Mouse (Mus musculus) left cerebral cortex, postnatal 25 days (tissue): ENCODE data around the gene Slc25a12. TPM values are rescaled to one million over a fixed set of nuclear protein-coding genes. Genes with fewer than 3 reads are reported as not detected.
"Not testable (repeated sequence)": the region's sequence is repeated elsewhere in the genome, so short reads cannot be mapped to it uniquely, and the experiment has no call there.

ENCODE experiments used
- DNase-seq, 2 experiments: peaks; one replicate each; pipeline ENCODE4 v3.0.0; 2022; ENCODE audit warnings: low spot score in 2 of 2, mixed read lengths in 1 of 2
- intact Hi-C: fragments of 180-260 bp; cut with DNase I; formaldehyde crosslinking; loops from one replicate; pipeline ENCODE4 v1.15.1; 2025
- total RNA-seq, 2 experiments: library from RNA; stranded (reverse); gene quantifications; 2 replicates each; pipeline ENCODE4 v1.2.3; 2021

The Slc25a12 gene
- total RNA-seq: 100 to 1,000 TPM; 147 to 160 TPM

DNA sequence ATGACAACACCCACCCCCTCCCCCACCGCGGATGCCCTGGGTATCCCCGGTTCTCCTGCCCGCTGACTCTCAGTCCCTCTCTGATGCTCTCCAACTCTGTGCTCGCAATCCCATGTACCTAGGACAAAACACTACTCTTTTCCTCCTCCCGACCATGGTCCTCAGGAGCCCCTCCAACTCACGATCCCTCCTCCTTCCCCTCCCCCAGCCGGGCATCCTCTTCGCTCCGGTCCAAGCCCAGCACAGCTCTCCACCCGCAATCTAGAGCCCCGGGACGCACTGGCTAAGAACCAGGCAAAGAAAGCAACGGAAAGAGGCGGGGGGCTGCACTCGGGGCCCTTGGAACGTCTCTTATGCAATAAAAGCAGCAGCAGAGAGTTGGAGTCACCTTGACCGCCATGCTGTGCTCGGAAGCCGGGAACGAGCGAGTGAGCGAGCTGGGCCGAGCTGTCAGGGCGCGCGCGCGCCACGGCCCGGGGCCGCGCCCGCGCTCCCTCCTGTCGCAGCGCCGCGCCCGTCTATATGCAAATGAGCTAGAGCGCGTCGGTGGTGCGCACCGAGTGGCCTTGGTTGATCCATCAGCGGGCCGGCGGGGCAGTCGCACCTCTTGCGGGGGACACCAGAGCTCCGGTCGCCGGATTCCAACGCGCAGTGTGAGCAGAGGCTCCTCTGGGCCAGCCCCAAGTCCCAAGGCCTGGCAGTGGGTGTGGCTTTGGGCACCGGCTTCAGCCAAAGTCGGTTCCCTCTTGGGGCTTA lies at the start of gene Slc25a12:
Gene Slc25a12 (minus strand): TSS at position 625 of the 756 bp plus-strand sequence.
- DNase-seq: peak; percentile 78 to 82
- intact Hi-C loops: no loop called here

- intact Hi-C loops: no loop called here
- no peak for DNase-seq
These were observed 38.1 kb upstream of the Slc25a12 start for GRCm38 (mm10) chr2:71405613-71406012.

GRCm38 (mm10) chr2:71389864-71390263 lies 22.3 kb upstream of the Slc25a12 start:
- intact Hi-C loops: no loop called here
- DNase-seq: no peak

DNA sequence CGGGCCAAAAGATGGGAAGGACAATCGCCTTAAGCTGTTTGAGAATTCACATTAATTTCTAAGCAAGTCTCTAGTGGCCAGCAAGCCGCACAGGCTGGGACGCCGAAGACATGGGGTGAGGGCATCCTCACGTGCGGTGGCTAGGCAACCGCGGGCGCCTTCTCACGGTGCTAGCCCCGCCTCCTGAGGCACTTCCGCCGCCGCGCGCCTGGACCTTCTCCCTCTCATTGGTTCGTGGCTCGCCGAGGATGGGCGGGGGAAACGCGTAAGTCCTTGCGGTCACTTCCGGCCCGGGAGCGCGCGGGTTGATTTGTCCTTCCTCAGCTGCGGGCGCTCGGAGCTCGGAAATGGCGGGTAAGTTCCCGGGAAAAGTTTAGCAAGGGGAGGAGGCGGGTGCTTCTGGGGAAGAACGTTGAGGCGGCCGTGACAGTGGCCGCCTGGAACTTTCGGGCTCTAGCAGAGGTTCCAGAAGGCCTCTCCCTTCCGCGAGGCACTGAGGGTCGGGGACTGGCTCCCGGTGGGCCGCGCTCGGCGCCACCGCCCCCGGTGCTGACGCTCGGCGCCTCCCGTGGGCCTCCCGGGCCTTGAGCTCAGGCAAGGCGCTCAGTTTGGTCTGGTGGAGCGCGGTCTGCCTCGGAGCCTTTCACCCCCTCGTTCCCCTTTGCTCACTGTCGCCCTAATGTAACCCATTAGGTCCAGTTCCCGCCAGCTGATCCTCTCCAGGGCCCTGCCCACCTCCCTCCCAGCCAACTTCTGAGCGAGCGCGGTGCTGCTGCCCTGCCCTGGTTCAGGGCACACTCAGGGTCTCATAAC lies 21.6 kb upstream of the Slc25a12 start, which contains the start of gene Hat1:
Gene Hat1 (plus strand): TSS at position 8 of the 813 bp plus-strand sequence.
- peak; percentile 94 to 97 for DNase-seq
- intact Hi-C loops: no loop called here

DNA sequence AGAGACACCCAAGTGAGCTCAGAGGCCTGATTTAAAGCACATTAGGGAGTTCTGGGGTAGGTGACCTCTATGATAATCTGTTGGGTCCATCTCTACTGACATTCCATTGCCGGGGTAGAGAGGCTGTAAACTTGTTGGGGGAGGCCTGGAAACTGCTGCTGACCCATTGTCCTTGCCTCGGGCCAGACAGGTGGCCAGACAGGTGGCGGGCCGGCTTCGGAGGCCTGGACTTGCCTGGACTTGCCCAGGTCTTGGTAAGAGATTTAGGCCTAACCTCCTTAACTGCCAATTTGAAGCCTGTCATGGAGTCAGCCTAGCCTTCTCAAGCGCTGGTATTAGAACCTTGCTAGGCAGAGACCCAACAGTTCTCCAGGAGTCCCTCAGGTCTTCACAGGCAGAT lies 20.2 kb upstream of the Slc25a12 start:
- no peak for DNase-seq
- intact Hi-C loops: no loop called here

DNA sequence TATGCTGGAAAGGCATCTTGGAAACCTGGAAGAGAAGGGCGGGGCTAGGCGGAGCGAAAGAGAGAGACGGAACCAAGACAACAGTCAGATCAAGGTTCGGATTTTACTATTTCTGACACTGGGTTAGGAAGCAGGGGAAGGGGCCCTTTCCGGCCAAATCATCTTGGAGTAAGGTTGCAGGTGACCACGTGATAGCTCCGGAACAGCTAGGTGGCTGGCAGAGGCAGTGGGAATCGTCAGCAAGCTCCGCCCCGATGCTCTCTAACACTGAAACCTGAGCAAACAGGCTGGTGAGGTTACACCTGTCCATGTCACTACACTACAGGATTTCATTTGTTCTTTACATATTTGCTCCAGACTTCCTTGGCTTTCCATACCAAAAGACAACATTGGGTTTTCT lies 16.3 kb upstream of the Slc25a12 start:
- no peak for DNase-seq
- intact Hi-C loops: no loop called here

- no peak for DNase-seq
- intact Hi-C loops: no loop called here
These were observed 14.4 kb upstream of the Slc25a12 start for GRCm38 (mm10) chr2:71381962-71382361.

- intact Hi-C loops: no loop called here
- peak in 1 of 2 experiments; percentile 18 for DNase-seq
These were observed 9.9 kb upstream of the Slc25a12 start for GRCm38 (mm10) chr2:71377426-71377825.

GRCm38 (mm10) chr2:71376433-71376906 lies 8.9 kb upstream of the Slc25a12 start:
- intact Hi-C loops: no loop called here
- DNase-seq: no peak

- intact Hi-C loops: loop anchor here (5.0 kb wide), 1 partner anchor 78 kb away; the partner anchor contains the start of gene Metap1d
- no peak for DNase-seq
These were observed 7.0 kb upstream of the Slc25a12 start for GRCm38 (mm10) chr2:71374275-71375155.

GRCm38 (mm10) chr2:71372261-71372660 lies 4.7 kb upstream of the Slc25a12 start:
- DNase-seq: not testable (repeated sequence)
- intact Hi-C loops: loop anchor here (5.0 kb wide), 1 partner anchor 80 kb away; the partner anchor contains the start of gene Metap1d

- peak; percentile 42 to 92 for DNase-seq
- intact Hi-C loops: loop anchor here (5.0 kb wide), 1 partner anchor 81 kb away; the partner anchor contains the start of gene Metap1d
These were observed 4.2 kb upstream of the Slc25a12 start for GRCm38 (mm10) chr2:71371790-71372189.

- DNase-seq: no peak
- intact Hi-C loops: no loop called here
These were observed 537 bp upstream of the Slc25a12 start for GRCm38 (mm10) chr2:71368086-71368485.

GRCm38 (mm10) chr2:71366618-71367124 lies 878 bp downstream of the Slc25a12 start:
- peak; percentile 16 to 34 for DNase-seq
- intact Hi-C loops: no loop called here

DNA sequence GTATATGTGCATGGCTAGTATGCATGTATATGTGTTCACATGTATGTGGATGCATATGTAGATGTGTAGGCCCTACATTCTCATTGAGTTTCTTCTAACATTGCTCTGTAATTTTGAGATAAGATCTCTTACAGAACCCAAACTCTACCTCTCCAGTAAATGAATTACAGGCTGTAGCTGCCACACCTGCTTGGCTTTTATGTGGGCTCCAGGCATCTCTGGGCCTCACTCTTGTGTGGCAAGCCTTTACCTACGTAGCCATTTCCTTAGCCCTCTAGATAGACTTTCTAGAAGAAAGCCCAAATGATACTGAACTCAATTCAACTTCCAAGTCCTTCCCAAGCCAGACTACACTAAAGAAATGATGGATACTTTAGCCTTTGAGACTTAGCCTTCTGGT lies 7.4 kb downstream of the Slc25a12 start:
- DNase-seq: no peak
- intact Hi-C loops: no loop called here

GRCm38 (mm10) chr2:71358347-71358746 lies 9.2 kb downstream of the Slc25a12 start:
- intact Hi-C loops: no loop called here
- DNase-seq: no peak

GRCm38 (mm10) chr2:71354055-71354425 lies 13.5 kb downstream of the Slc25a12 start:
- intact Hi-C loops: no loop called here
- DNase-seq: no peak

- intact Hi-C loops: no loop called here
- DNase-seq: no peak
These were observed 14.1 kb downstream of the Slc25a12 start for GRCm38 (mm10) chr2:71353306-71354054.

DNA sequence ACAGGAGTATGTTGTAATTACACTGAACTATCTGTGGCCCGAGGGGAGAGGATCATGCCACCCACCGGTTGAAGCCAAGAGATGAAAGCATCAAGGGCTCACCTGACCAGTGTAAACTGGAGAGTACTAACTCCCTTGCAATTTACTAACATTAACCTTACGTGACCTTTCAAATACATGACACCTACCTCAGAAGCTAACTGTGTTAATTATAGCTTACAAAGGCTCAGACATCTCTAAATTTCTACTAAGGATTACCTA lies 15.9 kb downstream of the Slc25a12 start:
- intact Hi-C loops: no loop called here
- no peak for DNase-seq
